Mouse (Mus musculus) ES-Bruce4 (cell line): ENCODE measurements around the gene Nop2. TPM values are rescaled to one million over a fixed set of nuclear protein-coding genes. Genes with fewer than 3 reads are reported as not detected.

Source experiments
- H3K27ac ChIP-seq: 2 replicates; pipeline ENCODE4 v1.5.1; 2012; ENCODE audit warnings: low read length, inconsistent platforms; ENCODE audit not compliant: insufficient read depth
- H3K27me3 ChIP-seq: 2 replicates; pipeline ENCODE4 v1.6.1; 2012; ENCODE audit warnings: mild to moderate bottlenecking, low read length, inconsistent platforms; ENCODE audit not compliant: control insufficient read depth, poor library complexity, insufficient read depth, severe bottlenecking
- H3K36me3 ChIP-seq: 2 replicates; pipeline ENCODE4 v1.6.1; 2012; ENCODE audit warnings: inconsistent platforms, mild to moderate bottlenecking, low read length, moderate library complexity; ENCODE audit not compliant: control insufficient read depth, poor library complexity, insufficient read depth, severe bottlenecking
- H3K4me1 ChIP-seq: one replicate; pipeline ENCODE4 v1.8.1; 2011; ENCODE audit warnings: low read length; ENCODE audit not compliant: control insufficient read depth, insufficient read depth
- H3K4me3 ChIP-seq: 2 replicates; pipeline ENCODE4 v1.5.1; 2011; ENCODE audit warnings: low read depth, mild to moderate bottlenecking, low read length
- H3K9ac ChIP-seq: 2 replicates; pipeline ENCODE4 v1.6.1; 2012; ENCODE audit warnings: low read depth, mild to moderate bottlenecking, inconsistent platforms; ENCODE audit not compliant: poor library complexity, severe bottlenecking
- H3K9me3 ChIP-seq: replicated peaks from 2 replicates; pipeline ENCODE4 v1.6.1; 2012; ENCODE audit warnings: mild to moderate bottlenecking, low read length, inconsistent platforms; ENCODE audit not compliant: control insufficient read depth, poor library complexity, insufficient read depth, severe bottlenecking
- CTCF ChIP-seq: IDR thresholded peaks from one replicate; pipeline ENCODE4 v1.8.1; 2011; ENCODE audit warnings: low read depth, low read length
- EP300 ChIP-seq: IDR thresholded peaks from 2 replicates; pipeline ENCODE4 v1.6.1; 2011; ENCODE audit warnings: low read depth, low read length; ENCODE audit not compliant: insufficient read depth
- POLR2A ChIP-seq: IDR thresholded peaks from one replicate; pipeline ENCODE4 v1.8.1; 2011; ENCODE audit warnings: low read length; ENCODE audit not compliant: insufficient read depth
- polyA plus RNA-seq: library from polyadenylated mRNA; stranded (reverse); fragments of >200 nt; gene quantifications from 2 replicates; pipeline ENCODE4 v1.2.4, GENCODE M21; 2011; ENCODE audit warnings: low read depth; ENCODE audit not compliant: missing spikeins, insufficient read depth, insufficient read length

The Nop2 gene
- polyA plus RNA-seq = 75.1 and 78.4 TPM in 2 replicates

DNA sequence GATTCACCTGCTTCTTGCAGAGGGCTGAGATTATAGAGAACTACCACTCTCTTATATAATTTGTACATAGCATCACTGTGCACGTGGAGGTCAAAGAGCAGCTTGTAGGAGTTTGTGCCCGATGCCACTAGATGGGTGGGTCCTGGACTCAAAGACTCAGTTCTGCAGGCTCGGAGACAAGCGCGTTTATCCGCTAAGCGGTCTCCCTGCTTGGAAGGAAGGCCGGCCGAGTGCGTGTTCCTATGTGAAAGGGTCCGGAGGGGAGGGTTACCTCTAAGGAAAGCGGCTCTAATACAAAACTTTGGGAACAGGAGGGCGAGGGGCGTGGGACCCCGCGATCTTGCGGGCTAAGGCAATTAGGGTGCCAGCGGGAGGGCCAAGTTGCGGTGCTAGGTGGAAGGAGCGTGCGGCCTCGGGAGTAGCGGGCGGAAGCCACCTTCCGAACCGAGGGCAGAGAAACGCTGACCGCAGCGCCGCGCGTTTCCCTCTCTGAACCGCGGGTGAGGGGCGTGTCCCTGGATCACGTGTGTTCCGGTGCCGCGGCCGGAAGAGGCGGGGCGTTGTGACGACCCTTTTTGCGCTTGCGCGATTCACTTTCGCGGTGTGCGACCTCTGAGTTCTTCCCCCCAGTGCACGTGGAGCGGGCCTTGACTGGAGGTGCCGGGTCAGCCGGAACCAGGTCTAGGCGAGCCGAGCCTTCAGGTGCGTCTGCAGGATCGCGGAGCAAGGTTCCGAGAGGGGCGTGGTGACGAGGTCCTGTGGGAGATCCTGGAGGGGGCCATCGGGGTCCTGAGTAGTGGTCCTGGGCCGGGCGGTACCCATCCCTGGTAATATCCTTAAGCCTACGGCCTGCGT lies at the start of gene Nop2:
TSS of gene Nop2 (plus strand) at position 608 of the 855 bp plus-strand sequence.
- Histone ChIP-seq H3K36me3 (peaks cover 47% of the 10 kb centered on the region), H3K27ac (peak within 1 kb of the TSS; percentile 61), H3K9ac (peak within 1 kb of the TSS; percentile 84), H3K9me3 (no peaks in the 10 kb centered on the region), H3K27me3 (no peaks in the 10 kb centered on the region), H3K4me3 (peak within 1 kb of the TSS; percentile 94), H3K4me1 (peaks cover 1% of the 10 kb centered on the region)
- peak; percentile 71; the same call in 1 of the 2 replicates for TF ChIP-seq EP300
- TF ChIP-seq POLR2A = peak; percentile 99
- no peak for TF ChIP-seq CTCF

DNA sequence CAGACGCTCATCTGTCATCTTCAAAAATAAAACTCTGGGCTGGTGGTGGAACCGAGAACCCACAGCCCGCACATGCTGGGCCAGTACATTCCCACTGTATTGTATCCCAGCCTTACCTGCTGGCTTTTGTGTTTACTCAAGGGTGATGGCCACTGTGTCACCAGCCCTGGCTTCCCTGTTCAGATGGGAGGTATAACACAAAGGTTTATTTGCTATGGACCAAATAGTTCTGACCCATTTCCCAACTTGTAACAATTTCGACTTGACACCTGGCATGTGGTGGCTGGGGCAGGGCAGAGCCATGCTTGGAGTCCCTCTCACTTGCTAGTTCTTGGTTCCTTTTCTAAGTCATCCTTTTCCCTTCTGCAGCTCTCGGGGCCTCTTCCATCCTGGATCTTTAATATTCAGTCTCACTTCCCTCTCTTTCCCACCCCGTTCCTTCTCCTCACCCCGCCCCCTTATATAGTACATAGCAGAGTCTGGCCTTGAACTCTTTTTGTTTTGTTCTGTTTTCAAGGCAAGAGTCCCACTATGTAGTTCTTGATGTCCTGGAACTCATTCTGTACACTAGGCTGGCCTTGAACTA lies 48.8 kb upstream of the Nop2 start:
- no peaks in the 10 kb centered on the region for H3K36me3 ChIP-seq
- no peak overlapping the region for H3K9ac ChIP-seq
- no peaks in the 10 kb centered on the region for H3K4me1 ChIP-seq
- TF ChIP-seq POLR2A = no peak
- no peak for TF ChIP-seq CTCF
- TF ChIP-seq EP300 = no peak
- H3K9me3 ChIP-seq = no peaks in the 10 kb centered on the region
- H3K4me3 ChIP-seq = no peak overlapping the region
- H3K27ac ChIP-seq = no peak overlapping the region
- no peaks in the 10 kb centered on the region for H3K27me3 ChIP-seq

DNA sequence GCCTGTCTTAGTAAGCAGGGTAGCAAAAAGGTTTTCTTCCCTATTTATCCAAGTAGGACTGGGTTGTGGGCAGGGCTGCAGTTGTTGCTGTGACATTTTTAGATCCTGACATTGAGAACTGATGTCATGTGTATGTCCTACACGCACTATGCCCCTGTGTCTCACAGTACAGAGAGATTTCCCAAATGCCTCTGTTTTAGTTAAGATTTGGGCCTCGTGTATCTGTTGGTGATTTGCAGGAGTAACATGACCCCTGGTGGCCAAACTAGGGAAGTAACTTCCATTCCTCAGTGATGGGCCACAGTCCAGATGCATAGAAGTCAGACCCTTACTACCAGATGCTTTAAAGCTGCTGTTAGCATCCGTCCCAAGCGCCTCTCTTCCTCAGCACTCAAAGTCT lies 47.3 kb upstream of the Nop2 start:
- Histone ChIP-seq H3K36me3 (no peaks in the 10 kb centered on the region), H3K4me1 (peaks cover under 1% of the 10 kb centered on the region), H3K9ac (no peak overlapping the region), H3K4me3 (no peak overlapping the region), H3K9me3 (no peaks in the 10 kb centered on the region), H3K27me3 (no peaks in the 10 kb centered on the region), H3K27ac (no peak overlapping the region)
- TF ChIP-seq CTCF (peak; percentile 11), EP300 (no peak), POLR2A (no peak)

DNA sequence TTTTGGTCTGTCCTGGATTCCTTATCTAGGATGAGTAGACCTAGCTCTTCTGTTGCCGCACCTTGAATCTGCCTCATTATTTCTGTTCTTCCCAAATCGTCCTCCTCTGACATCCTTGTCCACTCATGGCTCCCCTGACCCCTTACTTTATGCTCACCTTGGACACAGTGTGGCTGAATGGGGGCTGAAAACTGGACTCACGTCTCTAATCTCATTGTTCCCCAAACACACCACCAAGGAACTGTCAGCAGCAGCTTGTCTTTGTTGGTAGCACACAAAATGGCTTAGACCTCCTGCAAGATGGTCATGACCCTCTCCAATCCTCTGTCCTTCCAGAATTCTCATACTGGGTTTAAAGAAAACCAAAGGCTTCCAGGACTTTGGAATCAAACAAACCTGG lies 43.8 kb upstream of the Nop2 start:
- no peaks in the 10 kb centered on the region for H3K27me3 ChIP-seq
- H3K4me1 ChIP-seq = peaks cover 2% of the 10 kb centered on the region
- H3K9me3 ChIP-seq = no peaks in the 10 kb centered on the region
- H3K36me3 ChIP-seq = no peaks in the 10 kb centered on the region
- no peak overlapping the region for H3K27ac ChIP-seq
- H3K4me3 ChIP-seq = no peak overlapping the region
- no peak overlapping the region for H3K9ac ChIP-seq
- no peak for TF ChIP-seq EP300
- no peak for TF ChIP-seq CTCF

DNA sequence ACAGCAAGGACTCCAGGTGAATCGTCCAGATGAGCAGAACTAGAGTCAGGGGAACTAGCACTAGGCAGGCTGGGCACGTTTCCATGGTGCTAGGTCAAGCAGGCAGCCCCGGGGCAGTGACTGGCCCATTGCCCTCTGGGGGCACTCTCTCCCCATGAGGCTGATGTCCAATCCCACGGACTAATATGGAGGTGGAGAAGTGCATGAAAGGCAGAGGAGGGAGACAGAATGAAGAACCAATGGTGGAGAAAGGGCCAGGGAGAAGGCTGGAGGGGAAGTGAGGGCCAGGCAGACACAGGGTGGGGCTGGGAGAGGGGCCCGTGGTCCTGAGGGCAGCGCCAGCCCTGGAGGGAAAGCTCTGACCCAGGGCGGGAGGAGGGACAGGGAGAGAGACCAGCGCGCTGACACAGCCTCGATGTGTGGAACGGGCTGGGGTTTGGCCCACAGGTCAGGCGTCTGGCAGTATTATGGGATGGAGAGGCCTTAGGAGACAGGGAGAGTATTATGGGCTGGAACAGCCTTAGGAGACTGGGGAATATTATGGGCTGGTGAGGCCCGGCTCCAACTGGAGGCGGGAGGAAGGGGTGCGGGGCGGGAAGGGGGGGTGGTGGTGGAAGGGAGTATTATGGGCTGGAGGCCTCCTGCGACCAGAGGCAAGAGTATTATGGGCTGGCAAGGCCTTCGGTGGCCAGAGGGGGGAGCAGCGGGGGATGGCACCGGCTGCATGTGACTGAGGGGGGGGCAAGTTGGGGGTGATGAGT lies 43.0 kb upstream of the Nop2 start:
- Histone ChIP-seq H3K4me1 (peaks cover 2% of the 10 kb centered on the region), H3K27ac (peak overlapping the region; percentile 78), H3K36me3 (no peaks in the 10 kb centered on the region), H3K4me3 (peak overlapping the region; percentile 9), H3K9ac (peak overlapping the region; percentile 87), H3K9me3 (no peaks in the 10 kb centered on the region), H3K27me3 (no peaks in the 10 kb centered on the region)
- TF ChIP-seq CTCF (peak; percentile 3), POLR2A (no peak), EP300 (0 out of 2 replicates have a peak, but pooled peaks have one; percentile 23)
